Mouse (Mus musculus) mature B cell (primary cell): ENCODE measurements around the gene Zfand2a.

Experiments
- in situ Hi-C: fragments of 300-500 bp; cut with MboI; formaldehyde crosslinking; loops from 2 replicates; pipeline ENCODE4 v1.14.3; 2019

Zfand2a gene

GRCm38 (mm10) chr5:139432333-139432732, 52.0 kb downstream of the Zfand2a start:
- in situ Hi-C loops: no loop called here

- in situ Hi-C loops: no loop called here
Measured at GRCm38 (mm10) chr5:139429818-139430341, 54.5 kb downstream of the Zfand2a start.

- in situ Hi-C loops: no loop called here
Measured at GRCm38 (mm10) chr5:139427989-139428388, 56.4 kb downstream of the Zfand2a start.

- in situ Hi-C loops: no loop called here
Measured at GRCm38 (mm10) chr5:139427001-139427400, 57.3 kb downstream of the Zfand2a start.

- in situ Hi-C loops: no loop called here
Measured at GRCm38 (mm10) chr5:139425198-139425597, 59.2 kb downstream of the Zfand2a start.

- in situ Hi-C loops: no loop called here
Measured at GRCm38 (mm10) chr5:139423026-139423865, 61.1 kb downstream of the Zfand2a start, which contains the start of gene Gper1. Gene Gper1 (plus strand): TSS chr5:139423151.
